Mouse (Mus musculus) forebrain, embryonic 15.5 days (tissue): ENCODE measurements around the gene Selenof. TPM values are rescaled to one million over a fixed set of nuclear protein-coding genes. Genes with fewer than 3 reads are reported as not detected.

Source experiments
- ATAC-seq: fragments of 200-750 bp; cut with Nextera tagmentation; replicated peaks from 2 replicates; pipeline ENCODE4 v1.8.0; 2017; ENCODE audit warnings: mild to moderate bottlenecking, moderate TSS enrichment, moderate library complexity
- H3K27ac ChIP-seq: fragments of 300-500 bp; sonication (generic); replicated peaks from 2 replicates; pipeline ENCODE4 v1.5.1; 2015; ENCODE audit warnings: mild to moderate bottlenecking, inconsistent platforms
- H3K27me3 ChIP-seq: fragments of 300-500 bp; sonication (generic); 2 replicates; pipeline ENCODE4 v1.6.1; 2015; ENCODE audit warnings: inconsistent platforms
- H3K36me3 ChIP-seq: fragments of 300-500 bp; sonication (generic); 2 replicates; pipeline ENCODE4 v1.6.1; 2015; ENCODE audit warnings: mild to moderate bottlenecking, inconsistent platforms
- H3K4me1 ChIP-seq: fragments of 300-500 bp; sonication (generic); 2 replicates; pipeline ENCODE4 v1.6.1; 2015; ENCODE audit warnings: inconsistent platforms
- H3K4me2 ChIP-seq: fragments of 300-500 bp; sonication (generic); replicated peaks from 2 replicates; pipeline ENCODE4 v1.6.1; 2015; ENCODE audit warnings: mild to moderate bottlenecking, inconsistent platforms
- H3K4me3 ChIP-seq: fragments of 300-500 bp; sonication (generic); 2 replicates; pipeline ENCODE4 v1.5.1; 2015; ENCODE audit warnings: mild to moderate bottlenecking, inconsistent platforms
- H3K9ac ChIP-seq: fragments of 300-500 bp; sonication (generic); replicated peaks from 2 replicates; pipeline ENCODE4 v1.6.1; 2015; ENCODE audit warnings: mild to moderate bottlenecking, inconsistent platforms
- H3K9me3 ChIP-seq: fragments of 300-500 bp; sonication (generic); 2 replicates; pipeline ENCODE4 v1.6.1; 2016; ENCODE audit warnings: inconsistent platforms
- WGBS: fragments of 180-500 bp; shearing (Covaris S2); methylation state at CpG from one replicate; pipeline ENCODE4 v1.1.7; 2015; ENCODE audit warnings: mixed read lengths; 5-methylcytosine and 5-hydroxymethylcytosine counted together
- polyA plus RNA-seq: library from polyadenylated mRNA; unstranded; fragments of >200 nt; fragmentation: Nextera tagmentation; extraction: Ambion mirVana; gene quantifications from 2 replicates; pipeline ENCODE4 v1.2.1, GENCODE M21; 2015

Gene Selenof
- polyA plus RNA-seq: 528 and 529 TPM in 2 replicates

DNA sequence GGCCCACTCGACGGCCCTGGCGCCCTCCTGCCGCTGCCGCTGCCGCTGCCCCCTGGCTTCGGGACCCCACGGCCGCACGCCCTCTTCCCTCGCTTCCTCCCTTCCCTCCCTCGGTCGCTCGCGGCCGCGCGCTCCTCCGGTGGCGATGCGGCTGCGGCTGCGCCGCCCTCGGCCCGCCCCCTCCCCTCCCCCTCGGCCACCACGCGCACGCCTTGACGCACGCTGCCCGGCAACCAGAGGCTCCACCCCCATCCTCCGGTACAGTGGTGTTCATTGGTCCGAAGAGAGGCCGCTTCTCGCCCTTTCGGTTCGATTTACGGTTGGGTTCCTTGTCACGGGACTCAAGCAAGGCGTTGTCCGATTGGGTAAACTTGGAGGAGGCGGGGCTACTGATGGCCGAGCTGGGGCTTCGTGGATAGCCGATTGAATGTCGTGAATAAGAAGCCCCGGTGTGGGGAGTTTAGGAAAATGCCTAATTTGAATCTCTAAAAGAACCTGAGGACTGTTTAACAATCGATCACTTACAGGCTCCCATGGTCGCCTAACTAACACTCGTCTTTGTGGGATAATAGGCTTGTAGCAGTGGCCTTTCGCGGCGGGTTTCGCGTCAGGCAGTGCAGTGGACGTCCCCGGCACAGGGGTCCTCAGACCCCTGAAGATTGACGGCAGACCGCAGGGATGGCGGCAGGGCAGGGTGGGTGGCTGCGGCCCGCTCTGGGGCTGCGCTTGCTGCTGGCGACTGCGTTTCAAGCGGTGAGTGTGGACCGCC is at the start of gene Selenof, which contains the start of gene Hs2st1:
TSS of gene Selenof (plus strand) at position 258 of the 769 bp plus-strand sequence.
TSS of gene Hs2st1 (minus strand) at position 135 of the 769 bp plus-strand sequence.
- under 1% methylated on average over 64 of the region's 69 CpGs for WGBS
- Histone ChIP-seq H3K4me1 (peaks cover 56% of the 10 kb centered on the region), H3K27me3 (no peaks in the 10 kb centered on the region), H3K27ac (peak within 1 kb of the TSS; percentile 96), H3K36me3 (peaks cover 10% of the 10 kb centered on the region; the same call in 1 of the 2 replicates), H3K9ac (peak within 1 kb of the TSS; percentile 94), H3K4me2 (peak within 1 kb of the TSS; percentile 82), H3K4me3 (peak within 1 kb of the TSS; percentile 77), H3K9me3 (no peaks in the 10 kb centered on the region)
- peak; percentile 98 for ATAC-seq

DNA sequence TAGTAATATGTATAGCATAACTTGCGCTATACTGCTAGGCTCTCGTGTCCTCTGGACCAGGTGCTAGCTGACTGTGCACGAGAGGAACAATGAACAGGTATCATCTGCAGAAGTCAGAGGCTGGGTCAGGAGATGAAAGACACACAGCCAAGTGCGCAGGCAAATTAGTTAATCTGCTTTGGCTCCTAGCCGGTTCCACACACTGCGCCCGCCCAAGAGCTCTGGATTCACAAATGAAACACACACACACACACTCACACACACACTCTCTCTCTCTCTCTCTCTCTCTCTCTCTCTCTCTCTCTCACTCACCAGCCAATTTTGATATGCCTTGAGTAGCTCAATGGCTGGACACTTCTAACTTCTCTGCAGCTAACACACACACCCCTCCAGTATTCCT is 42.2 kb upstream of the Selenof start:
- no peak for ATAC-seq

DNA sequence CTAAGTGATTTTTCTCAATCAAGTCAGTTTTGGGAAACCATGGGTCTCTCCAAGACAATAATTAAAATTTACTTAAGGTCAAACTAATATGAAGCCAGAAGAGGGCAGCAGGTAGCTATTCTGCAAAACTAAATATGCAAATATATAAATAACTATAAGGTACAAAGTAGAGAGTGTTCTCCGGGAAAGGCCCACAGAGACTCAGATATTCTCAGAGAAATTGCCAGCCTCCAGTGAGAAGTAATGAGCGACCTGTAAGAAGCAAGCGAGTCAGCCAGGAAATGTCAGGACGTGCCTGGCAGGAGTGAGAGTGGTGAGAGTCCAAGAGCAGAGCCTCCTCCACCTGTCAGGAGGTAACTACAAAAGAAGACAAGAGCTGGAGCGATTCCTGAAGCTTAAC is 39.1 kb upstream of the Selenof start:
- ATAC-seq: peak; percentile 27; the same call in 1 of the 2 replicates
- H3K27ac ChIP-seq: 0 out of 2 replicates have a peak overlapping the region, but pooled peaks have one; percentile 7
- H3K9ac ChIP-seq: no peak overlapping the region
- H3K4me3 ChIP-seq: no peak overlapping the region
- no peaks in the 10 kb centered on the region for H3K27me3 ChIP-seq
- 30% methylated on average over 5 of the region's 5 CpGs for WGBS
- no peaks in the 10 kb centered on the region for H3K36me3 ChIP-seq
- H3K4me2 ChIP-seq: no peak overlapping the region
- H3K9me3 ChIP-seq: no peaks in the 10 kb centered on the region
- peaks cover 37% of the 10 kb centered on the region for H3K4me1 ChIP-seq

More for the DNA sequence above, 42.2 kb upstream of the Selenof start:
- no peak overlapping the region for H3K4me2 ChIP-seq
- H3K4me3 ChIP-seq: no peak overlapping the region
- no peaks in the 10 kb centered on the region for H3K9me3 ChIP-seq
- no peak overlapping the region for H3K27ac ChIP-seq
- no peaks in the 10 kb centered on the region for H3K27me3 ChIP-seq
- WGBS: 79% methylated on average over 7 of the region's 7 CpGs
- no peaks in the 10 kb centered on the region for H3K36me3 ChIP-seq
- no peak overlapping the region for H3K9ac ChIP-seq
- peaks cover 34% of the 10 kb centered on the region for H3K4me1 ChIP-seq

DNA sequence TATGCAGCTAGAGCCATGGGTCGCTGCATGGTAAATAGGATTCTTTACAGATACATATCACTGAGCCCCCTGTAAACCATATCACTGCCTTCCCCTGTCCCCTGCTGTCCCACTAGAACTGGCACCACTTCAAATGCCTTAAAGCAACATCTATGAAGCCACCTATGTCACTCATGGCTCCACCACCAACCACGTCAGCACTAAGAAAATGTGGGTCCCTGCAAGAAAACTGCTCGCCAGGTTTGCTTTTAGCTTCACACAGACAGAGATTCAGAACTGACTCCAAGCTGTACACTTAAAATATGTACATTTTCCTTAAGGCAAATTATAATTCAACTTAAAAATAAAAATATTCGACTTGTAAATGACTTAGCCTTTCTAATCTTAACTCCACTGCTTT is 35.0 kb upstream of the Selenof start:
- ATAC-seq: no peak
- no peaks in the 10 kb centered on the region for H3K36me3 ChIP-seq
- peaks cover 41% of the 10 kb centered on the region for H3K4me1 ChIP-seq
- H3K27ac ChIP-seq: no peak overlapping the region
- WGBS: 93% methylated on average over 4 of the region's 4 CpGs
- H3K9ac ChIP-seq: no peak overlapping the region
- H3K27me3 ChIP-seq: no peaks in the 10 kb centered on the region
- H3K9me3 ChIP-seq: no peaks in the 10 kb centered on the region
- H3K4me2 ChIP-seq: no peak overlapping the region
- H3K4me3 ChIP-seq: no peak overlapping the region

DNA sequence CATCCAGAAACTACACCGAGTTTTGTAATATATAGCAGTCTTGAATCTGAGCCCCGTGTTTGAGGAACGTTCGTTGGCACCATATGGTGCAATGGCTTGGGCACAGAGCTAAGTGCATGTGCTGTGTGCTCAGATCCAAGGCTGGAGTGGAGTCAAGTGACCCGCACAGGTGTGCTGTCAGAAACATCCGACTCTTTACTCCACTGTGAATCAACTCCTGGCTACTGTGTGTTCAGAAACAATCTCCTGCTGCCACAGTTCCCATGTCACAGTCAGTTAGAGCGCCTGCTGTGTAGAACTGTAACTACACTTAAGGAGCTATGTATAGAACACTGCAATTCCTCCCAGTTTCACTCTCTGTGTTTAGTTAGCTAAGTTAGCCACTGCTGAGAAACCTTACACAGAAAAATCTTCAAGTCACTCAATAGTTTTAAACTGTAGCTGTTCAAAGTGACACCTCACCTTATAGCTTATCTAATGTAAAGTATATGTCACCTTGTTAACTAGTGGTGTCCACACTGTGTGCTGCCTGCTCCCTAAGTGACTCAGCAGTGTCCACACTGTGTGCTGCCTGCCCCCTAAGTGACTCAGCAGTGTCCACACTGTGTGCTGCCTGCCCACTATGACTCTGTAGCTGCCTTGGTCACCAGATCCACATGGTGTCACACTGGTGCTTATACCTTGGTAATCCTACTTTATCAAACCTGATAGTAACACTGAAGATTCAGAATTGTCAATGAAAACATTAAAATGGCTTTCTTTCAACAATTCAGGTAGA is 32.8 kb upstream of the Selenof start:
- Histone ChIP-seq H3K4me2 (no peak overlapping the region), H3K4me3 (no peak overlapping the region), H3K9ac (no peak overlapping the region), H3K27ac (no peak overlapping the region), H3K9me3 (no peaks in the 10 kb centered on the region), H3K4me1 (peaks cover 29% of the 10 kb centered on the region), H3K36me3 (no peaks in the 10 kb centered on the region), H3K27me3 (no peaks in the 10 kb centered on the region)
- 56% methylated on average over 7 of the region's 7 CpGs for WGBS
- ATAC-seq: peak; percentile 67

DNA sequence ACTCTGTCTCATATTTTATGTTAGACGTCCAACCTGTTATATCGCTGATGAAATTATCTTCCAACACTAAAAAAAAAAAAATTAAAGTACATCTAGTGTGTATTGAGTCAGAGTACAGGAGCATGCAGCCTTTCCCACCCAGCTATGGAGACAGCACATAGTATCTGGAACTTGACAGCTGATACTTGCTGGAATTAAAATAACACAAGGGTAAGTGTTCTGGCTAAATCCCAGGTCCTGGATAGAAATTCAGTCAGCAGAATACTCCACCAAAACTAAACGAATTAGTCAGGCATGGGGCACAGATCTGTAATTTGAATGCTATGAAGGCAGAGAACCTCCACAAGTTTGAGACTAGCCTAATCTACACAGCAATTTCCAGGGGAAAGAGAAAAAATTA is 31.1 kb upstream of the Selenof start:
- H3K4me2 ChIP-seq: no peak overlapping the region
- H3K9ac ChIP-seq: no peak overlapping the region
- peaks cover 21% of the 10 kb centered on the region for H3K4me1 ChIP-seq
- 67% methylated on average over 3 of the region's 3 CpGs for WGBS
- H3K9me3 ChIP-seq: no peaks in the 10 kb centered on the region
- no peak overlapping the region for H3K4me3 ChIP-seq
- no peaks in the 10 kb centered on the region for H3K36me3 ChIP-seq
- no peaks in the 10 kb centered on the region for H3K27me3 ChIP-seq
- no peak overlapping the region for H3K27ac ChIP-seq
- no peak for ATAC-seq

DNA sequence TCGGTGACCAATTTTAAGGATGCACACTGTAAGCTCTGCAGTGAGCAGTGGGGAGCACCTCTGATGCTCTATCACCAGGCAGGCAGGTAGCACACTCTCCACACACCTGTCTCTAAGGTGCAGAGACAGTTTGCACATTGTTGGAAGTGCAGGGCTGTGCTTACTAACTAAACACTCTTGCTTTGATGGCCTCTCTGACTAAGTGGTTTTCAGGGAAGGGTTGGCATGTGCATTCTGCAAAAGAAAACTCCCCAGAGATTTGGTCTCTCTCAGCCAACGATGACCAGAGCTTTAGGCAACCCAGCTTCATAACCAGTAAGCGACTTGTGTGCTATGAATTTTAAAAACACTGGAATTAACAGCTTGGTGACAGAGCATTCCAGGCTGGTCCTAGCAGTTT is 29.3 kb upstream of the Selenof start:
- H3K27me3 ChIP-seq: no peaks in the 10 kb centered on the region
- 91% methylated on average over 3 of the region's 3 CpGs for WGBS
- peaks cover 27% of the 10 kb centered on the region for H3K4me1 ChIP-seq
- H3K4me2 ChIP-seq: no peak overlapping the region
- H3K36me3 ChIP-seq: no peaks in the 10 kb centered on the region
- no peak for ATAC-seq
- no peaks in the 10 kb centered on the region for H3K9me3 ChIP-seq
- H3K4me3 ChIP-seq: no peak overlapping the region
- no peak overlapping the region for H3K9ac ChIP-seq
- no peak overlapping the region for H3K27ac ChIP-seq

DNA sequence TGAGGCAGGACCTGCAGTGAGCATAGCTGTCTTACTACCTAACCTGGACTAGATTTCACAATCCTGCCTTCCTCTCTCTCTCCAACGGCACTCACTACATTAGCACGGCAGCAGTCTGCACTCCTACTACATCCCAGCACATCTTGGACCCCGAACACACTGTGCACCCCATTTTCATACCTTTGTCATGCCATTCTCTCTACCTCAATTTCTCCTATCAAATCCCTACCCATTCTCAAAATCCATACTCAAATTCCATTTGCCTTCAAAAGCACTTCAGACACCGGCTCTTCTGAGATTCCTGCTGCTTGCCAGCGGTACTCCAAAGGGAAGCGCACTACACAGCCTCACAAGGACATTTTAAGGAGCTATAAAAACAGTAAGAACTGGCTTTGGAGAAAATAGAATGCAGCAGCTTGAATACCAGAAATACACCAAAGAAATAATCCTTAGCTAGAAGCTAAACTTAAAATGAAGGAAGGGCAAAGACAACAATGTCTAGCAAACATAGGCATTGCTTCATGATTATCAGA is 28.1 kb upstream of the Selenof start:
- H3K4me3 ChIP-seq: no peak overlapping the region
- H3K27me3 ChIP-seq: no peaks in the 10 kb centered on the region
- no peaks in the 10 kb centered on the region for H3K9me3 ChIP-seq
- no peak for ATAC-seq
- no peak overlapping the region for H3K4me2 ChIP-seq
- no peaks in the 10 kb centered on the region for H3K36me3 ChIP-seq
- no peak overlapping the region for H3K9ac ChIP-seq
- H3K27ac ChIP-seq: no peak overlapping the region
- WGBS: 72% methylated on average over 6 of the region's 6 CpGs
- H3K4me1 ChIP-seq: peaks cover 34% of the 10 kb centered on the region

DNA sequence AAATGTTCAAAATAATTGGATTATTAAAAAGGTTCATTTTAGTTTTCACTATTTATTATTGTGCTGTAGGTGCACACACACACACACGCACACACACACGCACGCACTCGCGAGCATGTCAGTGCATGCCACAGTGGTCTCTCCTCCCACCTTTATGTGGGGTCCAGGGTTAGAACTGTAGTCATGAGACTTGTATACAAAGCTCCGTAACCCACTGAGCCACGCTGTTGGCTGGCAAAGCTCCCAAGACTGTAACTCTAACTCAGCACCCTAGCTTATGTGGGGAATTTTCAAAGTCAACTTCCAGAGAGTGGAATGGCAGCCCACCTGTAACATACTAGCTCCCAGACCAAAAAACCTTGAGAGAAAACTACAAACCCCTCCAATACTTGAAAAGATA is 25.0 kb upstream of the Selenof start:
- Histone ChIP-seq H3K4me2 (no peak overlapping the region), H3K27me3 (no peaks in the 10 kb centered on the region), H3K9me3 (no peaks in the 10 kb centered on the region), H3K9ac (no peak overlapping the region), H3K27ac (0 out of 2 replicates have a peak overlapping the region, but pooled peaks have one; percentile 59), H3K4me1 (peaks cover 32% of the 10 kb centered on the region), H3K4me3 (no peak overlapping the region), H3K36me3 (no peaks in the 10 kb centered on the region)
- ATAC-seq: no peak
- WGBS: 50% methylated on average over 7 of the region's 7 CpGs

DNA sequence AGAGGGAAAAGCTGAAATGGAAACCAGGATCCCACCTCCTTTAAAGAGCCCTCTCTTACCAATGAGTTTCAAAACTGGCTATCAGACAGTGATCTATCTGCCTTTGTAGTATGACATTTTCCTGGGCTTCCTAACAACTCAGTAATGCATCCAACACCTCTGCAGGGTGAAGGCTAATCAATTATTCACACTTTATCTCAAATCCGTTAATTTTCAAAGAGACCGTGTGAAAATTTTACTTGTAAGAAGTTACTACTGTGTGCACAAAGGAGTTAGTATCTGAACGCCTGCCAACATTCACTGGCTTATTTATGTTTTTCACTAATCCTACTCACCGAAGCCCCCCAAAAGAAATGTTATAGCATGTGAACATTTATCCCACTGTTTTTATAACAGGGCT is 24.3 kb upstream of the Selenof start:
- H3K4me3 ChIP-seq: no peak overlapping the region
- H3K27ac ChIP-seq: peak overlapping the region; percentile 59; the same call in 1 of the 2 replicates
- peaks cover 32% of the 10 kb centered on the region for H3K4me1 ChIP-seq
- 5% methylated on average over 4 of the region's 4 CpGs for WGBS
- no peak overlapping the region for H3K9ac ChIP-seq
- H3K9me3 ChIP-seq: no peaks in the 10 kb centered on the region
- no peaks in the 10 kb centered on the region for H3K27me3 ChIP-seq
- no peak overlapping the region for H3K4me2 ChIP-seq
- ATAC-seq: peak; percentile 47
- H3K36me3 ChIP-seq: no peaks in the 10 kb centered on the region

DNA sequence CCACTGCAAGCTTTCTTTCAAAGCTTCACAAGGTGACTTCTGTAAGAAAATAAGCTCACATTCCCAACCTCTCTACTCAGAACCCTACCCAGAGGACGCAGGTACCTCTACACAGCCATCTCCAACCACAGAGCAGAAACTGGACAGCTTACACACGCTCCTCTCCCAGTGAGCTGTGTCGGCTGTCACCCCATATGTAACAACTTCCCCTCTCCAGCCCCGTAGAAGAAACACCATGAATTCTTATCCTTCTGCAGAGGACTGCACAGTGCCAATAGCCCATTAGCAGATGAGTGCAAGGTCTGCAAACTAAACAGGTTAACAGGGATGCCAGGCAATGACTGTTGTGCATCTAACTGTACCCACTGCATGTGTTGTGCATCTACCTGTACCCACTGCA is 23.6 kb upstream of the Selenof start:
- H3K27ac ChIP-seq: peak overlapping the region; percentile 59
- ATAC-seq: peak; percentile 25; the same call in 1 of the 2 replicates
- H3K4me3 ChIP-seq: no peak overlapping the region
- H3K27me3 ChIP-seq: no peaks in the 10 kb centered on the region
- no peak overlapping the region for H3K4me2 ChIP-seq
- WGBS: 10% methylated on average over 4 of the region's 4 CpGs
- no peaks in the 10 kb centered on the region for H3K36me3 ChIP-seq
- H3K4me1 ChIP-seq: peaks cover 38% of the 10 kb centered on the region
- H3K9ac ChIP-seq: no peak overlapping the region
- no peaks in the 10 kb centered on the region for H3K9me3 ChIP-seq
